Mouse (Mus musculus): ENCODE measurements around the gene Iyd. TPM values are rescaled to one million over a fixed set of nuclear protein-coding genes. Genes with fewer than 3 reads are reported as not detected.

Iyd gene
- polyA plus RNA-seq, 1 experiment from 2014 or later = 0.68 TPM

- WGBS = 5% methylated on average over 4 of the region's 4 CpGs
- ATAC-seq = peak; percentile 82
- Histone ChIP-seq H3K27ac (ENCODE audit: low read depth, low read length) (no peak overlapping the region), H3K4me1 (ENCODE audit: control insufficient read depth, insufficient read depth, low read depth, low read length) (peaks cover 2% of the 10 kb centered on the region), H3K4me3 (ENCODE audit: low read length) (no peak overlapping the region), H3K36me3 (ENCODE audit: control insufficient read depth, insufficient read depth, low read length) (no peaks in the 10 kb centered on the region), H3K4me2 (ENCODE audit: low read length) (no peak overlapping the region), H3K9me3 (ENCODE audit: control insufficient read depth, low read length) (no peaks in the 10 kb centered on the region), H3K27me3 (replicated peaks; ENCODE audit: control insufficient read depth, insufficient read depth, low read length) (peaks cover 10% of the 10 kb centered on the region; the same call in 1 of the 2 replicates), H3K9ac (ENCODE audit: low read depth, low read length) (no peak overlapping the region)
Observed at GRCm38 (mm10) chr10:3531375-3531774, 8.7 kb upstream of the Iyd start.

GRCm38 (mm10) chr10:3534445-3534844 lies 5.6 kb upstream of the Iyd start:
- H3K27ac ChIP-seq (ENCODE audit: low read depth, low read length) = no peak overlapping the region
- peak; percentile 46; the same call in 1 of the 2 replicates for ATAC-seq
- H3K9ac ChIP-seq (ENCODE audit: low read depth, low read length) = peak overlapping the region; percentile 62
- peaks cover 10% of the 10 kb centered on the region; the same call in 1 of the 2 replicates for H3K27me3 ChIP-seq (replicated peaks; ENCODE audit: control insufficient read depth, insufficient read depth, low read length)
- 8% methylated on average over 7 of the region's 7 CpGs for WGBS
- no peaks in the 10 kb centered on the region for H3K36me3 ChIP-seq (ENCODE audit: control insufficient read depth, insufficient read depth, low read length)
- H3K4me3 ChIP-seq (ENCODE audit: low read length) = peak overlapping the region; percentile 25; the same call in 1 of the 2 replicates
- no peaks in the 10 kb centered on the region for H3K9me3 ChIP-seq (ENCODE audit: control insufficient read depth, low read length)
- peak overlapping the region; percentile 67 for H3K4me2 ChIP-seq (ENCODE audit: low read length)
- H3K4me1 ChIP-seq (ENCODE audit: control insufficient read depth, insufficient read depth, low read depth, low read length) = peaks cover 2% of the 10 kb centered on the region

DNA sequence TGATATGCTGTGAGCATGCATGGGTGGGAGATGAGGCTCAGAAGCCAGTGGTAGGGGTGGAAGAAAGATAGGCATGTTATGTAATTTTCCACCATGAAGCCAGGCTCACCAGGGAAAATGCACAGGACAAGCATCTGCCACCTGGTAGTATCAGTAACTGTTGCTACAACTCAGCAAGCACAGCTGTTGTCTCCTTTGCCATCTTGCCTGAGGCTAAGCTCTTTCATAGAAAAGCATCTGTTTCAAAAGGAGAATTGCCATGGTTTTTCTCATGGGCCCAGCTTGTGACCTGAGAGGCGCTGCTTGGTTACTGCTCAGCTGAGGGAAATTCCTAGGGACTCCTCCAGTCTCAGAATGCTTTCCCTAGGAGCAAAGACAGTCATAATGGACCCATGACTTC lies 3.7 kb upstream of the Iyd start:
- Histone ChIP-seq H3K4me3 (ENCODE audit: low read length) (no peak overlapping the region), H3K9me3 (ENCODE audit: control insufficient read depth, low read length) (no peaks in the 10 kb centered on the region), H3K36me3 (ENCODE audit: control insufficient read depth, insufficient read depth, low read length) (no peaks in the 10 kb centered on the region), H3K27ac (ENCODE audit: low read depth, low read length) (no peak overlapping the region), H3K9ac (ENCODE audit: low read depth, low read length) (no peak overlapping the region), H3K27me3 (replicated peaks; ENCODE audit: control insufficient read depth, insufficient read depth, low read length) (peaks cover 10% of the 10 kb centered on the region; the same call in 1 of the 2 replicates), H3K4me2 (ENCODE audit: low read length) (no peak overlapping the region), H3K4me1 (ENCODE audit: control insufficient read depth, insufficient read depth, low read depth, low read length) (peaks cover 2% of the 10 kb centered on the region)
- ATAC-seq = no peak
- WGBS = 52% methylated on average over 1 of the region's 1 CpGs

DNA sequence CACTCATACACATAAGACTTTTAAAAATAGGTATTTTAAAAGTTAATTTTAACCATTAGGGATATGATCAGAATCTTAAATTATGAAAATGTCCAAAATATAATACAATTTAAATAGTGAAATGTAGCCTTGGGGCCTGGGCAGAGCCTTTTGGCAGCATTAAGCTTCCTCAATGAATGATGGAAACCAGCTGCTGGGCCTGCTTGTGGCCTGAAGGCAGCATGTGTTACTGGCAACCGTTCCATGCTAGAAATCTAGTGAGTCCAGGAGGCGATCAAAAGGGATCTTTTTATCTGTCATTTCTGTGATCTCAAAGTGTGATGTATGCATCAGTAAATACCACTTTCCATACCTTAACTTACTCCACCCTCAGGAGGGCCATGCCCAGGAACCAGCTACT lies 9.3 kb downstream of the Iyd start:
- Histone ChIP-seq H3K4me2 (ENCODE audit: low read length) (no peak overlapping the region), H3K4me1 (ENCODE audit: control insufficient read depth, insufficient read depth, low read depth, low read length) (no peaks in the 10 kb centered on the region), H3K9ac (ENCODE audit: low read depth, low read length) (no peak overlapping the region), H3K4me3 (ENCODE audit: low read length) (no peak overlapping the region), H3K27ac (ENCODE audit: low read depth, low read length) (no peak overlapping the region), H3K36me3 (ENCODE audit: control insufficient read depth, insufficient read depth, low read length) (no peaks in the 10 kb centered on the region), H3K9me3 (ENCODE audit: control insufficient read depth, low read length) (no peaks in the 10 kb centered on the region), H3K27me3 (replicated peaks; ENCODE audit: control insufficient read depth, insufficient read depth, low read length) (no peaks in the 10 kb centered on the region)
- ATAC-seq = no peak
- 64% methylated on average over 2 of the region's 2 CpGs for WGBS

- Histone ChIP-seq H3K4me1 (ENCODE audit: control insufficient read depth, insufficient read depth, low read depth, low read length) (no peaks in the 10 kb centered on the region), H3K4me3 (ENCODE audit: low read length) (no peak overlapping the region), H3K4me2 (ENCODE audit: low read length) (no peak overlapping the region), H3K36me3 (ENCODE audit: control insufficient read depth, insufficient read depth, low read length) (no peaks in the 10 kb centered on the region), H3K9me3 (ENCODE audit: control insufficient read depth, low read length) (no peaks in the 10 kb centered on the region), H3K9ac (ENCODE audit: low read depth, low read length) (no peak overlapping the region), H3K27ac (ENCODE audit: low read depth, low read length) (no peak overlapping the region), H3K27me3 (replicated peaks; ENCODE audit: control insufficient read depth, insufficient read depth, low read length) (no peaks in the 10 kb centered on the region)
- ATAC-seq = no peak
- 67% methylated on average over 5 of the region's 5 CpGs for WGBS
Observed at GRCm38 (mm10) chr10:3555128-3555527, 15.1 kb downstream of the Iyd start.

DNA sequence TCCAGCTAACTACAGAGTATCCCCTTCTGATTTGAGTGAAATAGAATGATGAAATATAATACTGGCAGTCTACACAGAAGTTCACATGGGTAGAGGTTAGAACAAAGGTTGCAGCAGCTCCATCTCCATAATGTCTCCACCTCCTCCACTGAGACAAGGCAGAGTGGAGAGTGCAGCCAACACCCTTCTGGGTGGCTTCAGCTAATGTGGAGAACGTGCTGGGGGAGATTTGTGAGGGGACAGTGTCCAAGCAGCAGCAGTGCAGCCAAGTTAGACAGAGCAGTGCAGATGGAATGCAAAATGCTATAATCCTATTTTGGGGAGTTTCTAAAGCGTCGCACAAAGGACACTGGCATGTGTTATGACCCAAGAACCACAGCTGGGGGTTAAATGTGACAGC lies 16.5 kb downstream of the Iyd start:
- H3K27ac ChIP-seq (ENCODE audit: low read depth, low read length) = no peak overlapping the region
- no peak overlapping the region for H3K4me2 ChIP-seq (ENCODE audit: low read length)
- H3K4me1 ChIP-seq (ENCODE audit: control insufficient read depth, insufficient read depth, low read depth, low read length) = no peaks in the 10 kb centered on the region
- no peaks in the 10 kb centered on the region for H3K36me3 ChIP-seq (ENCODE audit: control insufficient read depth, insufficient read depth, low read length)
- no peaks in the 10 kb centered on the region for H3K9me3 ChIP-seq (ENCODE audit: control insufficient read depth, low read length)
- ATAC-seq = no peak
- H3K27me3 ChIP-seq (replicated peaks; ENCODE audit: control insufficient read depth, insufficient read depth, low read length) = no peaks in the 10 kb centered on the region
- H3K4me3 ChIP-seq (ENCODE audit: low read length) = no peak overlapping the region
- WGBS = 84% methylated on average over 3 of the region's 3 CpGs
- no peak overlapping the region for H3K9ac ChIP-seq (ENCODE audit: low read depth, low read length)

GRCm38 (mm10) chr10:3559136-3559535 lies 19.1 kb downstream of the Iyd start:
- ATAC-seq = no peak
- 96% methylated on average over 1 of the region's 1 CpGs for WGBS
- H3K27me3 ChIP-seq (replicated peaks; ENCODE audit: control insufficient read depth, insufficient read depth, low read length) = no peaks in the 10 kb centered on the region
- no peak overlapping the region for H3K4me2 ChIP-seq (ENCODE audit: low read length)
- H3K27ac ChIP-seq (ENCODE audit: low read depth, low read length) = no peak overlapping the region
- no peaks in the 10 kb centered on the region for H3K4me1 ChIP-seq (ENCODE audit: control insufficient read depth, insufficient read depth, low read depth, low read length)
- H3K9ac ChIP-seq (ENCODE audit: low read depth, low read length) = no peak overlapping the region
- H3K9me3 ChIP-seq (ENCODE audit: control insufficient read depth, low read length) = no peaks in the 10 kb centered on the region
- no peak overlapping the region for H3K4me3 ChIP-seq (ENCODE audit: low read length)
- H3K36me3 ChIP-seq (ENCODE audit: control insufficient read depth, insufficient read depth, low read length) = no peaks in the 10 kb centered on the region

- no peak for ATAC-seq
- Histone ChIP-seq H3K4me3 (ENCODE audit: low read length) (no peak overlapping the region), H3K4me2 (ENCODE audit: low read length) (no peak overlapping the region), H3K27ac (ENCODE audit: low read depth, low read length) (no peak overlapping the region), H3K9ac (ENCODE audit: low read depth, low read length) (no peak overlapping the region), H3K36me3 (ENCODE audit: control insufficient read depth, insufficient read depth, low read length) (no peaks in the 10 kb centered on the region), H3K4me1 (ENCODE audit: control insufficient read depth, insufficient read depth, low read depth, low read length) (peaks cover 3% of the 10 kb centered on the region; the same call in 1 of the 2 replicates), H3K27me3 (replicated peaks; ENCODE audit: control insufficient read depth, insufficient read depth, low read length) (no peaks in the 10 kb centered on the region), H3K9me3 (ENCODE audit: control insufficient read depth, low read length) (no peaks in the 10 kb centered on the region)
Observed at GRCm38 (mm10) chr10:3562165-3562564, 22.1 kb downstream of the Iyd start.

- Histone ChIP-seq H3K4me1 (ENCODE audit: control insufficient read depth, insufficient read depth, low read depth, low read length) (peaks cover 3% of the 10 kb centered on the region; the same call in 1 of the 2 replicates), H3K4me3 (ENCODE audit: low read length) (no peak overlapping the region), H3K27ac (ENCODE audit: low read depth, low read length) (no peak overlapping the region), H3K4me2 (ENCODE audit: low read length) (no peak overlapping the region), H3K9ac (ENCODE audit: low read depth, low read length) (no peak overlapping the region), H3K27me3 (replicated peaks; ENCODE audit: control insufficient read depth, insufficient read depth, low read length) (no peaks in the 10 kb centered on the region), H3K36me3 (ENCODE audit: control insufficient read depth, insufficient read depth, low read length) (no peaks in the 10 kb centered on the region), H3K9me3 (ENCODE audit: control insufficient read depth, low read length) (no peaks in the 10 kb centered on the region)
- ATAC-seq = no peak
- 68% methylated on average over 4 of the region's 4 CpGs for WGBS
Observed at GRCm38 (mm10) chr10:3565126-3565525, 25.1 kb downstream of the Iyd start.

DNA sequence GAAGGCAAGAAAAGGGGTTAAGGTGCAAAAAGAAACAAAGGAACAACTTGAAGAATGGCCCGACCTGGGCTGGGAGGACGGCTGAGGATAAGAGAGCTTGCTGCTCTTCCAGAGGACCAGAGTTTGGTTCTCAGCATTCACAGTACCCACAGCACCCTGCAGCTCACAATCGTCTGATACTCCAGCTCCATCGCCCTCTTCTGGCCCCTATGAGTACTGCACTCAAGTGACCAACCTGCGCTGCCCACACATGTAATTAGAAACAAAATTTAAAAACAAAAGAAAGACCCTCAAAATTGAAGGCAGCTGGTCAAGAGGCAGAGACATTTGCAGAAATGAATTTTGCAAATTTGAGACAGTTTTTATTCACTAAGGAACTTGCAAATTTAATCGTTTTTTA lies 27.8 kb downstream of the Iyd start:
- Histone ChIP-seq H3K27me3 (replicated peaks; ENCODE audit: control insufficient read depth, insufficient read depth, low read length) (no peaks in the 10 kb centered on the region), H3K4me1 (ENCODE audit: control insufficient read depth, insufficient read depth, low read depth, low read length) (peaks cover 3% of the 10 kb centered on the region; the same call in 1 of the 2 replicates), H3K9ac (ENCODE audit: low read depth, low read length) (no peak overlapping the region), H3K4me2 (ENCODE audit: low read length) (no peak overlapping the region), H3K36me3 (ENCODE audit: control insufficient read depth, insufficient read depth, low read length) (no peaks in the 10 kb centered on the region), H3K27ac (ENCODE audit: low read depth, low read length) (no peak overlapping the region), H3K9me3 (ENCODE audit: control insufficient read depth, low read length) (no peaks in the 10 kb centered on the region), H3K4me3 (ENCODE audit: low read length) (no peak overlapping the region)
- 73% methylated on average over 6 of the region's 6 CpGs for WGBS
- ATAC-seq = no peak

All from hindbrain, embryonic 16.5 days (tissue).